Mouse (Mus musculus): ENCODE measurements around the gene Mdm4. TPM values are rescaled to one million over a fixed set of nuclear protein-coding genes. Genes with fewer than 3 reads are reported as not detected.
"Not testable (repeated sequence)": the region's sequence is repeated elsewhere in the genome, so short reads cannot be mapped to it uniquely, and the experiment has no call there.

Gene Mdm4
- polyA plus RNA-seq, 1 experiment, result 46.7 TPM

GRCm38 (mm10) chr1:133045011-133045860, 14.9 kb upstream of the Mdm4 start, which contains the start of gene Pik3c2b:
Gene Pik3c2b (plus strand): TSS chr1:133045667.
- no peaks in the 10 kb centered on the region for H3K27me3 ChIP-seq (ENCODE audit: control insufficient read depth, insufficient read depth, low read length)
- peaks cover 6% of the 10 kb centered on the region for H3K4me1 ChIP-seq (ENCODE audit: control insufficient read depth, insufficient read depth, low read length)
- H3K27ac ChIP-seq (ENCODE audit: control insufficient read depth, insufficient read depth, low read depth, low read length), result peak within 1 kb of the TSS; percentile 65
- H3K4me3 ChIP-seq (ENCODE audit: control insufficient read depth, low read depth, low read length), result peak within 1 kb of the TSS; percentile 89
- no peak for TF ChIP-seq CTCF (IDR thresholded peaks at IDR 0.05; ENCODE audit: control insufficient read depth, insufficient read depth, insufficient replicate concordance, low read depth, low read length)
- TF ChIP-seq POLR2A (IDR thresholded peaks at IDR 0.05; ENCODE audit: control insufficient read depth, low read depth, low read length), result no peak
- H3K36me3 ChIP-seq (ENCODE audit: control insufficient read depth, insufficient read depth, low read length), result no peaks in the 10 kb centered on the region

- TF ChIP-seq POLR2A (IDR thresholded peaks at IDR 0.05; ENCODE audit: control insufficient read depth, low read depth, low read length) (no peak), CTCF (IDR thresholded peaks at IDR 0.05; ENCODE audit: control insufficient read depth, insufficient read depth, insufficient replicate concordance, low read depth, low read length) (no peak)
- Histone ChIP-seq H3K36me3 (ENCODE audit: control insufficient read depth, insufficient read depth, low read length) (no peaks in the 10 kb centered on the region), H3K4me1 (ENCODE audit: control insufficient read depth, insufficient read depth, low read length) (no peaks in the 10 kb centered on the region), H3K4me3 (ENCODE audit: control insufficient read depth, low read depth, low read length) (no peak overlapping the region), H3K27me3 (ENCODE audit: control insufficient read depth, insufficient read depth, low read length) (no peaks in the 10 kb centered on the region), H3K27ac (ENCODE audit: control insufficient read depth, insufficient read depth, low read depth, low read length) (no peak overlapping the region)
Observed at GRCm38 (mm10) chr1:133039505-133039949, 9.2 kb upstream of the Mdm4 start.

- not testable (repeated sequence) for H3K4me1 ChIP-seq (ENCODE audit: control insufficient read depth, insufficient read depth, low read length); H3K27me3 ChIP-seq (ENCODE audit: control insufficient read depth, insufficient read depth, low read length); H3K36me3 ChIP-seq (ENCODE audit: control insufficient read depth, insufficient read depth, low read length); H3K4me3 ChIP-seq (ENCODE audit: control insufficient read depth, low read depth, low read length); H3K27ac ChIP-seq (ENCODE audit: control insufficient read depth, insufficient read depth, low read depth, low read length)
Observed at GRCm38 (mm10) chr1:133034682-133035081, 4.3 kb upstream of the Mdm4 start.

- no peaks in the 10 kb centered on the region for H3K27me3 ChIP-seq (ENCODE audit: control insufficient read depth, insufficient read depth, low read length)
- H3K4me1 ChIP-seq (ENCODE audit: control insufficient read depth, insufficient read depth, low read length), result peaks cover 2% of the 10 kb centered on the region; the same call in 1 of the 2 replicates
- TF ChIP-seq POLR2A (IDR thresholded peaks at IDR 0.05; ENCODE audit: control insufficient read depth, low read depth, low read length), result no peak
- H3K36me3 ChIP-seq (ENCODE audit: control insufficient read depth, insufficient read depth, low read length), result no peaks in the 10 kb centered on the region
- H3K27ac ChIP-seq (ENCODE audit: control insufficient read depth, insufficient read depth, low read depth, low read length), result no peak overlapping the region
- peak overlapping the region; percentile 89; the same call in 1 of the 2 replicates for H3K4me3 ChIP-seq (ENCODE audit: control insufficient read depth, low read depth, low read length)
Observed at GRCm38 (mm10) chr1:133034091-133034460, 3.7 kb upstream of the Mdm4 start.

GRCm38 (mm10) chr1:133033316-133034090, 3.1 kb upstream of the Mdm4 start:
- Histone ChIP-seq H3K4me1 (ENCODE audit: control insufficient read depth, insufficient read depth, low read length) (peaks cover 2% of the 10 kb centered on the region; the same call in 1 of the 2 replicates), H3K27me3 (ENCODE audit: control insufficient read depth, insufficient read depth, low read length) (no peaks in the 10 kb centered on the region), H3K27ac (ENCODE audit: control insufficient read depth, insufficient read depth, low read depth, low read length) (peak overlapping the region; percentile 68), H3K4me3 (ENCODE audit: control insufficient read depth, low read depth, low read length) (peak overlapping the region; percentile 89), H3K36me3 (ENCODE audit: control insufficient read depth, insufficient read depth, low read length) (no peaks in the 10 kb centered on the region)
- no peak for TF ChIP-seq CTCF (IDR thresholded peaks at IDR 0.05; ENCODE audit: control insufficient read depth, insufficient read depth, insufficient replicate concordance, low read depth, low read length)
- no peak for TF ChIP-seq POLR2A (IDR thresholded peaks at IDR 0.05; ENCODE audit: control insufficient read depth, low read depth, low read length)

- Histone ChIP-seq H3K27me3 (ENCODE audit: control insufficient read depth, insufficient read depth, low read length) (no peaks in the 10 kb centered on the region), H3K4me3 (ENCODE audit: control insufficient read depth, low read depth, low read length) (peak overlapping the region; percentile 89), H3K4me1 (ENCODE audit: control insufficient read depth, insufficient read depth, low read length) (peaks cover 2% of the 10 kb centered on the region; the same call in 1 of the 2 replicates), H3K36me3 (ENCODE audit: control insufficient read depth, insufficient read depth, low read length) (no peaks in the 10 kb centered on the region), H3K27ac (ENCODE audit: control insufficient read depth, insufficient read depth, low read depth, low read length) (no peak overlapping the region; the same call in 1 of the 2 replicates)
- TF ChIP-seq CTCF (IDR thresholded peaks at IDR 0.05; ENCODE audit: control insufficient read depth, insufficient read depth, insufficient replicate concordance, low read depth, low read length), result no peak
- no peak for TF ChIP-seq POLR2A (IDR thresholded peaks at IDR 0.05; ENCODE audit: control insufficient read depth, low read depth, low read length)
Observed at GRCm38 (mm10) chr1:133032981-133033315, 2.6 kb upstream of the Mdm4 start.

- no peaks in the 10 kb centered on the region for H3K27me3 ChIP-seq (ENCODE audit: control insufficient read depth, insufficient read depth, low read length)
Observed at GRCm38 (mm10) chr1:133029744-133030143, 617 bp downstream of the Mdm4 start.

More at GRCm38 (mm10) chr1:133029744-133030143, 617 bp downstream of the Mdm4 start:
- peaks cover 2% of the 10 kb centered on the region; the same call in 1 of the 2 replicates for H3K4me1 ChIP-seq (ENCODE audit: control insufficient read depth, insufficient read depth, low read length)
- TF ChIP-seq POLR2A (IDR thresholded peaks at IDR 0.05; ENCODE audit: control insufficient read depth, low read depth, low read length), result no peak
- no peak overlapping the region for H3K27ac ChIP-seq (ENCODE audit: control insufficient read depth, insufficient read depth, low read depth, low read length)
- H3K36me3 ChIP-seq (ENCODE audit: control insufficient read depth, insufficient read depth, low read length), result no peaks in the 10 kb centered on the region
- H3K4me3 ChIP-seq (ENCODE audit: control insufficient read depth, low read depth, low read length), result no peak overlapping the region
